Mouse (Mus musculus) cerebellum, adult 11-12 months (tissue): ENCODE measurements around the gene Ebf3.

Source experiments
- DNase-seq: peaks from one replicate; pipeline ENCODE4 v3.0.0; 2022

The Ebf3 gene

GRCm38 (mm10) chr7:137197118-137198030 is 116.9 kb downstream of the Ebf3 start:
- peak; percentile 16 for DNase-seq

- no peak for DNase-seq
These were observed 117.7 kb downstream of the Ebf3 start for GRCm38 (mm10) chr7:137196536-137196935.

- no peak for DNase-seq
These were observed 121.4 kb downstream of the Ebf3 start for GRCm38 (mm10) chr7:137192776-137193278.

GRCm38 (mm10) chr7:137191889-137192288 is 122.4 kb downstream of the Ebf3 start:
- DNase-seq, result no peak

- DNase-seq, result no peak
These were observed 142.0 kb downstream of the Ebf3 start for GRCm38 (mm10) chr7:137172278-137172677.

- DNase-seq, result no peak
These were observed 155.2 kb downstream of the Ebf3 start for GRCm38 (mm10) chr7:137159086-137159485.

- no peak for DNase-seq
These were observed 159.6 kb downstream of the Ebf3 start for GRCm38 (mm10) chr7:137154623-137155022.

- DNase-seq, result no peak
These were observed 162.4 kb downstream of the Ebf3 start for GRCm38 (mm10) chr7:137151854-137152253.

GRCm38 (mm10) chr7:137147101-137147500 is 167.1 kb downstream of the Ebf3 start:
- no peak for DNase-seq
